Mouse (Mus musculus): ENCODE data around the gene Chrne.

Gene Chrne

DNA sequence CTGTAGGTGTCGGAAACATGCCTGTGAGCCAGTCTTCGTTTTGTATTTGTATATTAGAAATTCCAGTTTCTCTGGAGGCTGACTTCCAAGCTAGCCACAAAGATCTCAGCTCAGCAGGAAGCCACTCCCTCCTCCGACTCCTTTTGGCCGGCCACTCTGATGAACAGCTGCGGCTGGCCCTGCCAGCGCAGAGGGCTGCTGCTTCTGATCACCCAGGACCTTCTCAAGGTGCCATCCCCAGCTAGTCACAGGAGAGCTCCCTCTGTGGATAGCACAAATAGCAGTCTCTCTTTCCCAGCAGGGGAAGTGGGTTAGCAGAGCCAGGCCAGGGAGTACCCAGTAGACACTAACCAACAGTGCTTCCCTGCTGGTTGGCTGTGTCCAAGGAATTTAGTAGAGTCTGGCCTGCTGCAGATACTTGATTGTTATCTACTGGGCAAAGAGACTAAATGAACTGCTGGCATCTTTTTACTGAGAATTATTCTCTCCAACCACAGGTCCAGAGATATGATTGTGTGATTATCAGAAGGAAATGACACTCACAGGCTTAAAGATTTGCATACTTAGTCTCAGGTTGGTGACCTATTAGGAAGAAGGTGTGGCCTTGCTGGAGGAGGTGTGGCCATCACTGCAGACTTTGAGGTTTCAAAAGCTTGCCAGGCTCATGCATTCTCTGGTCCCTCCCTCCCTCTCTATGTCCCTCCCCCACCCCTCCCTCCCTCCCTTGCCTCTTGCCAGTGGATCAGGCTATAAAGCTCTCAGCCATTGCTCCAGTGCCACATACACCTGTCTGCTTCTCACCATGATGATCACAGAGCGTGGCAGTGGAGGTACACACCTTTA, 3.2 kb upstream of the Chrne start:
- ChIA-PET POLR2A (interaction anchor here in 3 of 4 experiments (0.6 to 2.4 kb wide), 20 partner anchors 12 to 212 kb away, joined by 3 to 10 read pairs (median 4); partner anchors contain the start of genes Gltpd2 (in 2 of the 3), Rnf167 (in 2 of the 3), Slc25a11 (in 2 of the 3) and Arrb2 (in 1 of the 3)), CTCF (interaction anchor here in 3 of 4 experiments (0.6 to 3.3 kb wide), 38 partner anchors 7 to 308 kb away, joined by 3 to 19 read pairs (median 4); partner anchors contain the start of genes Gltpd2 (in 2 of the 3), Gp1ba (in 2 of the 3), 4930544D05Rik (in 1 of the 3) and Alox12e (in 1 of the 3))

- POLR2A ChIA-PET: interaction anchor here in 3 of 4 experiments (0.5 to 2.5 kb wide), 50 partner anchors 9 to 614 kb away, joined by 3 to 25 read pairs (median 4); partner anchors contain the start of genes Psmb6 (in 3 of the 3), Rnf167 (in 3 of the 3), Slc25a11 (in 3 of the 3) and Spag7 (in 2 of the 3)
- CTCF ChIA-PET: interaction anchor here (0.5 to 2.4 kb wide), 31 partner anchors 7 to 912 kb away, joined by 3 to 10 read pairs (median 3); partner anchors contain the start of genes Alox12e (in 1 of the 4), Arrb2 (in 1 of the 4), Med11 (in 1 of the 4) and Psmb6 (in 1 of the 4)
These were observed 3.4 kb downstream of the Chrne start, which contains the start of gene 4930544D05Rik for GRCm38 (mm10) chr11:70615516-70616093. 4930544D05Rik (plus strand) TSS chr11:70615848.

- ChIA-PET CTCF (interaction anchor here (0.5 to 2.4 kb wide), 29 partner anchors 8 to 912 kb away, joined by 3 to 10 read pairs (median 3); partner anchors contain the start of genes Alox12e (in 1 of the 4), Arrb2 (in 1 of the 4), Med11 (in 1 of the 4) and Spag7 (in 1 of the 4)), POLR2A (interaction anchor here in 3 of 4 experiments (0.5 to 2.5 kb wide), 50 partner anchors 8 to 404 kb away, joined by 3 to 25 read pairs (median 4); partner anchors contain the start of genes Psmb6 (in 3 of the 3), Rnf167 (in 3 of the 3), Slc25a11 (in 3 of the 3) and Spag7 (in 2 of the 3))
These were observed 3.9 kb downstream of the Chrne start for GRCm38 (mm10) chr11:70615074-70615473.

- ChIA-PET POLR2A (interaction anchor here in 1 of 4 experiments (1.2 kb wide), 1 partner anchor 88 kb away, joined by 3 read pairs; the partner anchor contains the start of gene Psmb6), CTCF (interaction anchor here in 2 of 4 experiments (0.5 to 1.0 kb wide), 2 partner anchors 11 to 87 kb away, joined by 4 read pairs; partner anchors contain the start of gene Psmb6 (in 1 of the 2))
These were observed 6.5 kb downstream of the Chrne start for GRCm38 (mm10) chr11:70612505-70612904.

- ChIA-PET POLR2A (interaction anchor here in 2 of 4 experiments (0.6 to 1.1 kb wide), 2 partner anchors 12 to 1806 kb away, joined by 4 to 9 read pairs; no protein-coding TSS in a partner anchor), CTCF (no interaction called here)
These were observed 8.3 kb downstream of the Chrne start for GRCm38 (mm10) chr11:70610752-70611151.

GRCm38 (mm10) chr11:70608381-70609066, 10.5 kb downstream of the Chrne start:
- POLR2A ChIA-PET: interaction anchor here in 3 of 4 experiments (0.6 to 1.4 kb wide), 13 partner anchors 9 to 177 kb away, joined by 3 to 6 read pairs (median 3); partner anchors contain the start of genes Psmb6 (in 3 of the 3), Arrb2 (in 1 of the 3) and Pld2 (in 1 of the 3)
- CTCF ChIA-PET: interaction anchor here (0.5 to 2.3 kb wide), 37 partner anchors 9 to 361 kb away, joined by 3 to 14 read pairs (median 4); partner anchors contain the start of genes Pld2 (in 2 of the 4), Arrb2 (in 1 of the 4), Gltpd2 (in 1 of the 4) and Tm4sf5 (in 1 of the 4)

DNA sequence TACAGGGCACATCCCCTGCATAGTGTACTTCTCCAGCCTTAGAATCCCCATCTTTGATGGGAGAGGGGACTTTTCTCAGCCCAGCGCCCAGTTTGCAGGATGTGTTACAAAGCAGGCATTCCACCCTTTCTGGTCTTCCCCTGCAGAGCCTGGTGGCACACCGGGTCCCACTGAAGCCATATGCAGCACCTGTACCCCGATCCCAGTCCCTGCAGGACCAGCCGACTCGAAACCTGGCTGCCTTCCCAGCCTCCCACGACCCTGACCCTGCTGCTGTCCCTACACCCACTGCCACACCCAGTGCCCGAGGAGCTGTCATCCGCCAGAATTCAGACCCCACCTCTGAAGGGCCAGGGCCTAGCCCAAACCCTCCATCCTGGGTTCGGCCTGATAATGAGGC, 11.4 kb downstream of the Chrne start:
- ChIA-PET CTCF (interaction anchor here in 2 of 4 experiments (1.1 to 2.3 kb wide), 8 partner anchors 14 to 155 kb away, joined by 5 to 14 read pairs (median 6); no protein-coding TSS in a partner anchor), POLR2A (no interaction called here)

DNA sequence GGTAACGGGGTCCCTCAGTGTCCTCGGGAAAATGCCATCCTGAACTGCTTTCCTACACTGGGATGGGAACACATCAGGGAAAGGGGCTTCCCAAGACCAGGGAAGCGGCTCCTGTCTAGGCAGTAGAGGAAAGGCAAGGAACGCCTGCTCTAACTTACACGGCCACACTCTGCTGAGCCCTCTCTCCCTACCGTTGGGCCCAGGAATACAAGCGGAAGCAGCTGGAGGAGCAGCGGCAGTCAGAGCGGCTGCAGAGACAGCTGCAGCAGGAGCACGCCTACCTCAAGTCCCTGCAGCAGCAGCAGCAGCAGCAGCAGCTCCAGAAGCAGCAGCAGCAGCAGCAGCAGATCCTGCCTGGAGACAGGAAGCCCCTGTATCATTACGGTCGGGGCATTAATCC, 12.3 kb downstream of the Chrne start:
- ChIA-PET CTCF (interaction anchor here in 3 of 4 experiments (0.6 to 2.8 kb wide), 4 partner anchors 9 to 426 kb away, joined by 3 to 10 read pairs (median 4); partner anchors contain the start of gene 4930544D05Rik (in 1 of the 3)), POLR2A (interaction anchor here in 2 of 4 experiments (1.0 to 2.7 kb wide), 4 partner anchors 8 to 35 kb away, joined by 3 to 7 read pairs (median 4); partner anchors contain the start of gene 4930544D05Rik (in 1 of the 2))

GRCm38 (mm10) chr11:70605024-70605566, 13.9 kb downstream of the Chrne start:
- CTCF ChIA-PET: interaction anchor here in 2 of 4 experiments (0.6 to 2.8 kb wide), 13 partner anchors 10 to 1058 kb away, joined by 3 to 13 read pairs (median 6); partner anchors contain the start of genes 4930544D05Rik (in 2 of the 2), Arrb2 (in 1 of the 2), Gltpd2 (in 1 of the 2) and Med11 (in 1 of the 2)
- POLR2A ChIA-PET: interaction anchor here in 3 of 4 experiments (0.5 to 2.7 kb wide), 5 partner anchors 10 to 299 kb away, joined by 3 to 7 read pairs (median 5); partner anchors contain the start of gene Mink1 (in 1 of the 3)

DNA sequence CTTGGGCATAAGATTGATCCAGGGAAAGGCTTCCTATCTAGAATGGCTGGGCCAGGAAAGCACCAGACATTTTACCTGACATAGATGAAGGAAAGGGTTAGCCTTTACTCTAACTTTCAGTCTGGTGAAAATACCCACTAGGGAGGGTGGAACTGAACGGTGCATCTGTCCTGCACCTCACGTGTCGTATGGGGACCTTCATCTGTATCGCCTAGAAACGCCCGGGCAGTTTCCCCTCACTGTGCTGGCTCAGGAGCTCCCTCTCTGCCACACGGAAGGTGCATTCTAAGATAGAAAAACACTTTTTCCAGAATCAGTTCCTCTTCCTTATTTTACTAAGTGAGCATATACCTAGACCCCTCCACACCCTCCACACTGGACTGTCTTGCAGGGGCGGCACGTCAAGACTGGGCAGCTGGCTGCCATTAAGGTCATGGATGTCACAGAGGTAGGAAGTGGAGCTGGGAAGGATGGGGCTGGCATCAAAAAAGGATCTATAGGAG, 20.5 kb downstream of the Chrne start:
- POLR2A ChIA-PET: interaction anchor here in 3 of 4 experiments (0.5 to 2.9 kb wide), 6 partner anchors 17 to 163 kb away, joined by 3 to 12 read pairs (median 3); partner anchors contain the start of genes 4930544D05Rik (in 1 of the 3) and Psmb6 (in 1 of the 3)
- CTCF ChIA-PET: interaction anchor here in 3 of 4 experiments (0.5 to 1.5 kb wide), 3 partner anchors 10 to 639 kb away, joined by 3 to 7 read pairs (median 7); no protein-coding TSS in a partner anchor

- CTCF ChIA-PET: interaction anchor here in 1 of 4 experiments (1.5 kb wide), 1 partner anchor 12 kb away, joined by 7 read pairs; no protein-coding TSS in a partner anchor
- POLR2A ChIA-PET: interaction anchor here in 3 of 4 experiments (0.6 to 1.3 kb wide), 6 partner anchors 18 to 162 kb away, joined by 3 to 4 read pairs (median 3); partner anchors contain the start of genes Gltpd2 (in 1 of the 3) and Psmb6 (in 1 of the 3)
These were observed 21.7 kb downstream of the Chrne start for GRCm38 (mm10) chr11:70597301-70597700.

- ChIA-PET CTCF (interaction anchor here in 1 of 4 experiments (0.6 kb wide), 1 partner anchor 257 kb away, joined by 4 read pairs; no protein-coding TSS in a partner anchor), POLR2A (interaction anchor here in 2 of 4 experiments (1.0 to 1.7 kb wide), 2 partner anchors 69 to 86 kb away, joined by 3 read pairs; no protein-coding TSS in a partner anchor)
These were observed 22.9 kb downstream of the Chrne start for GRCm38 (mm10) chr11:70596094-70596493.

- POLR2A ChIA-PET: interaction anchor here in 2 of 4 experiments (1.0 to 1.7 kb wide), 2 partner anchors 68 to 85 kb away, joined by 3 read pairs; no protein-coding TSS in a partner anchor
These were observed 23.4 kb downstream of the Chrne start for GRCm38 (mm10) chr11:70595638-70596037.

DNA sequence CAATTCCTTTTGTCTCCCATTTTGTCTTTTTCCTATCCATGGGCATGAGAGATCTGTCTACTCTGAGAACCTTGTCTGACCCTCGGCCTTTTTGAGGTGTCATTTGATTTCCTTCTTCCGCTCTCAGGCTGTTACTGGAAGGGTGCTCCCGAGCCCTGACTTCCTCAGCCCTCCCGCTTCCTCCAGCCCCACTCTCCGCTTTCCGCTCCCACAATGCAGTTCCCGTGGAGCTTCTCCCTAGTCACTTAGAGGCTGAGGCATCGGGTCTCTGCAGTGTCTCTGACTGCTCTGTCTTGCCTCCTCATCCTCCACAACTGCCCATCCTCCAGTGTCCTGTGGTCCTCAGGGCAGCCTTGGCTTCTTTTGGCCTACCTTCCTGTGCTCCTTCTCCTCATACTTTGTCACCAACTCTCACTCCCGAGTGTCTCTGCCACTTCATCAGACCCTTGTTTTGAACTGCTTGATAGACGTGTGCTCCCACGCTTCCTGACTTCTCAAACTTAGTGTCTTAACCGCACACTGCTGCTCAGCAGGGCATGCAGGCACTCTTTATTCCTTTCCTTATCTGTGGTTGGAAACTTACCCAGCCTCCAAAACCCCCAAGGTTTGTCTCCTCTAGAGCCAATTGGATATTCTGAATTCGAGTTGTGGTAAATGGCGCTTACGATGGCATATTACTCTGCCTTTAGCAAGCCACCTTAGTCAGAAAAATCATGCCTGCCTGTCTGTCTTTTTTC, 24.6 kb downstream of the Chrne start:
- ChIA-PET POLR2A (interaction anchor here in 2 of 4 experiments (1.0 to 1.2 kb wide), 2 partner anchors 69 to 162 kb away, joined by 3 to 6 read pairs; no protein-coding TSS in a partner anchor), CTCF (interaction anchor here in 1 of 4 experiments (1.4 kb wide), 1 partner anchor 14 kb away, joined by 3 read pairs; no protein-coding TSS in a partner anchor)

More at GRCm38 (mm10) chr11:70595638-70596037, 23.4 kb downstream of the Chrne start:
- CTCF ChIA-PET: interaction anchor here in 1 of 4 experiments (0.6 kb wide), 1 partner anchor 258 kb away, joined by 4 read pairs; no protein-coding TSS in a partner anchor

DNA sequence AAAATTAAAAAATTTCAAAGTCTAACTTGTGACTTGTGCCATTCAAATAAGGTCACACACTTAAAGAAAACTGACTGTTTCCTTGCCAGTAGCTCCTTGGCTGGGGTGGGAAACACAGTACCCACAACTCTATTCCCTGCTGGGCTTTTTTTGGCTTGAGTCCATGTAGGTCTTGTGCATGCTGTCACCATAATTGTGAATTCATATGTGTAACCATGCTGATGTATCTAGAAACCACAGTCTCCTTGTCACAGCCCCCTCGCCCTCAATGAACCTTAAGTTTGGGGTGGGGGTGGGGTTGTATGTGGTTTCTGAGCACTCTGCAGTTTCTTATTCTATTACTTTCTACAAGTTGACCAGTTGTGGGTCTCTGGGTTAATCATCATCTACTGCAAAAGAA, 27.3 kb downstream of the Chrne start:
- POLR2A ChIA-PET: interaction anchor here in 3 of 4 experiments (0.7 to 1.2 kb wide), 5 partner anchors 9 to 219 kb away, joined by 3 to 4 read pairs (median 3); partner anchors contain the start of genes Pld2 (in 1 of the 3) and Psmb6 (in 1 of the 3)
- CTCF ChIA-PET: interaction anchor here in 1 of 4 experiments (0.7 kb wide), 1 partner anchor 241 kb away, joined by 3 read pairs; no protein-coding TSS in a partner anchor

All from embryonic stem cell, embryonic (primary cell).